ENCODE assay signal across 17 mouse cellular contexts in genomic region chr7:112853857-112854256, GRCm38 (mm10).
DNase-seq lines count a peak whose midpoint lies in the region; ATAC-seq and TF ChIP-seq lines count a peak whose summit lies in the region.
"Had no signal": no experiment of that assay in that cellular context is flagged by ENCODE, and none has a peak within 500 bp of the region (broad histone marks: within the 10 kb centered on the region; RNA-seq: fewer than 3 reads in every experiment).

No protein-coding gene starts in this region.

- ATAC-seq in heart, embryonic 13.5 days (ENCODE audit: extremely low read depth, insufficient number of reproducible peaks, low FRiP score, low TSS enrichment) = no peak
- no peak for ATAC-seq in kidney, embryonic 16.5 days (ENCODE audit: low FRiP score, low TSS enrichment)
- ATAC-seq in stomach, postnatal 0 days (ENCODE audit: low FRiP score, low TSS enrichment) = 0 out of 2 replicates have a peak, but pooled peaks have one; percentile 30
- ATAC-seq: forebrain, embryonic 16.5 days had no signal

- no peak overlapping the region for H3K4me3 ChIP-seq in heart, embryonic 13.5 days
- no peak overlapping the region for H3K4me3 ChIP-seq in kidney, embryonic 16.5 days (ENCODE audit: low read length)
- no peak overlapping the region for H3K4me3 ChIP-seq in stomach, postnatal 0 days (ENCODE audit: low read depth, low read length)
- H3K4me3 ChIP-seq: embryonic facial prominence, embryonic 12.5 days; forebrain, embryonic 12.5 days; hindbrain, embryonic 10.5 days had no signal

- intact Hi-C loops in heart, postnatal 25 days (cut with DNase I) = no loop called here

- H3K27me3 ChIP-seq in heart, embryonic 13.5 days (replicated peaks) = no peaks in the 10 kb centered on the region
- H3K27me3 ChIP-seq in kidney, embryonic 16.5 days (ENCODE audit: insufficient read depth, low read length) = no peaks in the 10 kb centered on the region
- no peaks in the 10 kb centered on the region for H3K27me3 ChIP-seq in stomach, postnatal 0 days (ENCODE audit: control insufficient read depth, insufficient read depth, low read length)
- H3K27me3 ChIP-seq: embryonic facial prominence, embryonic 12.5 days had no signal

- H3K27ac ChIP-seq in heart, embryonic 13.5 days (replicated peaks) = peak overlapping the region; percentile 39; the same call in 1 of the 2 replicates
- H3K27ac ChIP-seq in kidney, embryonic 16.5 days (ENCODE audit: low read length) = peak overlapping the region; percentile 54
- H3K27ac ChIP-seq in stomach, postnatal 0 days (replicated peaks) = no peak overlapping the region
- H3K27ac ChIP-seq: embryonic facial prominence, embryonic 12.5 days; forebrain, embryonic 12.5 days; hindbrain, embryonic 14.5 days had no signal

- peaks cover 37% of the 10 kb centered on the region for H3K36me3 ChIP-seq in heart, embryonic 13.5 days
- H3K36me3 ChIP-seq in kidney, embryonic 16.5 days (ENCODE audit: insufficient read depth, low read length) = peaks cover 5% of the 10 kb centered on the region; the same call in 1 of the 2 replicates
- H3K36me3 ChIP-seq in stomach, postnatal 0 days (ENCODE audit: control insufficient read depth, insufficient read depth, low read length) = peaks cover 2% of the 10 kb centered on the region; the same call in 1 of the 2 replicates

- no peak for TF ChIP-seq CTCF in stomach, postnatal 0 days (IDR thresholded peaks at IDR 0.05; ENCODE audit: low read depth)

- no peak overlapping the region for H3K4me2 ChIP-seq in heart, embryonic 13.5 days
- H3K4me2 ChIP-seq in kidney, embryonic 16.5 days (replicated peaks; ENCODE audit: low read depth, low read length) = no peak overlapping the region
- no peak overlapping the region for H3K4me2 ChIP-seq in stomach, postnatal 0 days (replicated peaks; ENCODE audit: low read depth)
- H3K4me2 ChIP-seq: embryonic facial prominence, embryonic 12.5 days; forebrain, embryonic 12.5 days; hindbrain, embryonic 14.5 days had no signal

- no peaks in the 10 kb centered on the region for H3K9me3 ChIP-seq in heart, embryonic 13.5 days
- no peaks in the 10 kb centered on the region for H3K9me3 ChIP-seq in kidney, embryonic 16.5 days (ENCODE audit: low read length)
- no peaks in the 10 kb centered on the region for H3K9me3 ChIP-seq in stomach, postnatal 0 days (ENCODE audit: control insufficient read depth, low read length)
- H3K9me3 ChIP-seq: embryonic facial prominence, embryonic 12.5 days; forebrain, embryonic 12.5 days; hindbrain, embryonic 10.5 days had no signal

- H3K9ac ChIP-seq in heart, embryonic 13.5 days = no peak overlapping the region
- no peak overlapping the region for H3K9ac ChIP-seq in kidney, embryonic 16.5 days (replicated peaks; ENCODE audit: low read length)
- H3K9ac ChIP-seq in stomach, postnatal 0 days (ENCODE audit: low read length) = no peak overlapping the region
- H3K9ac ChIP-seq: embryonic facial prominence, embryonic 12.5 days; forebrain, embryonic 12.5 days; hindbrain, embryonic 14.5 days had no signal

- H3K4me1 ChIP-seq in heart, embryonic 13.5 days = peaks cover 65% of the 10 kb centered on the region
- H3K4me1 ChIP-seq in kidney, embryonic 16.5 days (ENCODE audit: insufficient read depth, low read length) = peaks cover 42% of the 10 kb centered on the region
- peaks cover 6% of the 10 kb centered on the region; the same call in 1 of the 2 replicates for H3K4me1 ChIP-seq in stomach, postnatal 0 days (replicated peaks; ENCODE audit: control insufficient read depth, insufficient read depth)

- 62% methylated on average over 4 of the region's 4 CpGs for WGBS in heart, embryonic 13.5 days
- 60% methylated on average over 4 of the region's 4 CpGs for WGBS in kidney, embryonic 16.5 days
- WGBS in stomach, postnatal 0 days = 61% methylated on average over 4 of the region's 4 CpGs

- no peak for TF ChIP-seq EP300 in stomach, postnatal 0 days (optimal IDR thresholded peaks at IDR 0.05)

- no peak for DNase-seq in heart, postnatal 25 days (ENCODE audit: low spot score)
- DNase-seq in kidney, adult 18-20 months = no peak
- DNase-seq in ZHBTc4 (ENCODE audit: low read depth, low spot score) = peak; percentile 26
- no peak for DNase-seq in stomach, postnatal 0 days (ENCODE audit: low spot score)
- no peak for DNase-seq in thymus, postnatal 0 days (ENCODE audit: low spot score)
- DNase-seq: adrenal gland, postnatal 10 days; cerebellum, adult 11 months; cerebellum, adult 8-10 months; gastrocnemius, postnatal 14 days; heart, postnatal 10 days had no signal
